Mouse (Mus musculus) hindbrain, embryonic 15.5 days (tissue): ENCODE results near the gene Olfr1423. TPM values are rescaled to one million over a fixed set of nuclear protein-coding genes. Genes with fewer than 3 reads are reported as not detected.

Experiments used
- ATAC-seq: fragments of 200-750 bp; cut with Nextera tagmentation; 2 replicates; pipeline ENCODE4 v1.8.0; 2017; ENCODE audit warnings: low read depth, moderate number of reproducible peaks, moderate TSS enrichment; ENCODE audit not compliant: low FRiP score
- H3K27ac ChIP-seq: fragments of 300-500 bp; sonication (generic); replicated peaks from 2 replicates; pipeline ENCODE4 v1.5.1; 2015; ENCODE audit warnings: mild to moderate bottlenecking, inconsistent platforms
- H3K27me3 ChIP-seq: fragments of 300-500 bp; sonication (generic); 2 replicates; pipeline ENCODE4 v1.6.1; 2015; ENCODE audit warnings: control low read depth, inconsistent platforms
- H3K36me3 ChIP-seq: fragments of 300-500 bp; sonication (generic); 2 replicates; pipeline ENCODE4 v1.6.1; 2015; ENCODE audit warnings: control low read depth, inconsistent platforms
- H3K4me1 ChIP-seq: fragments of 300-500 bp; sonication (generic); replicated peaks from 2 replicates; pipeline ENCODE4 v1.6.1; 2015; ENCODE audit warnings: control low read depth, inconsistent platforms
- H3K4me2 ChIP-seq: fragments of 300-500 bp; sonication (generic); 2 replicates; pipeline ENCODE4 v1.6.1; 2015; ENCODE audit warnings: moderate library complexity, mild to moderate bottlenecking, inconsistent platforms
- H3K4me3 ChIP-seq: fragments of 300-500 bp; sonication (generic); 2 replicates; pipeline ENCODE4 v1.5.1; 2015; ENCODE audit warnings: mild to moderate bottlenecking, inconsistent platforms
- H3K9ac ChIP-seq: fragments of 300-500 bp; sonication (generic); 2 replicates; pipeline ENCODE4 v1.6.1; 2015; ENCODE audit warnings: inconsistent platforms
- H3K9me3 ChIP-seq: fragments of 300-500 bp; sonication (generic); 2 replicates; pipeline ENCODE4 v1.6.1; 2016; ENCODE audit warnings: control low read depth, inconsistent platforms
- WGBS: fragments of 180-500 bp; shearing (Covaris S2); methylation state at CpG from one replicate; pipeline ENCODE4 v1.1.7; 2015; 5-methylcytosine and 5-hydroxymethylcytosine counted together
- polyA plus RNA-seq: library from polyadenylated mRNA; unstranded; fragments of >200 nt; fragmentation: Nextera tagmentation; extraction: Ambion mirVana; gene quantifications from 2 replicates; pipeline ENCODE4 v1.2.1, GENCODE M21; 2015

The Olfr1423 gene
- polyA plus RNA-seq, 1 experiment from 2014 or later = not detected

GRCm38 (mm10) chr19:12004216-12005008, 36.7 kb downstream of the Olfr1423 start:
- no peaks in the 10 kb centered on the region for H3K9me3 ChIP-seq
- H3K9ac ChIP-seq = peak overlapping the region; percentile 62
- no peaks in the 10 kb centered on the region for H3K27me3 ChIP-seq
- H3K27ac ChIP-seq = peak overlapping the region; percentile 90
- H3K4me1 ChIP-seq = peaks cover 22% of the 10 kb centered on the region
- H3K36me3 ChIP-seq = no peaks in the 10 kb centered on the region
- H3K4me2 ChIP-seq = peak overlapping the region; percentile 82
- 48% methylated on average over 9 of the region's 9 CpGs for WGBS
- H3K4me3 ChIP-seq = peak overlapping the region; percentile 76
- ATAC-seq = no peak

- H3K4me1 ChIP-seq = peaks cover 22% of the 10 kb centered on the region
- no peaks in the 10 kb centered on the region for H3K36me3 ChIP-seq
- no peak overlapping the region for H3K9ac ChIP-seq
- no peak overlapping the region for H3K4me3 ChIP-seq
- H3K27ac ChIP-seq = no peak overlapping the region
- no peak for ATAC-seq
- no peaks in the 10 kb centered on the region for H3K27me3 ChIP-seq
- WGBS = 96% methylated on average over 2 of the region's 2 CpGs
- no peak overlapping the region for H3K4me2 ChIP-seq
- H3K9me3 ChIP-seq = no peaks in the 10 kb centered on the region
These were observed 37.5 kb downstream of the Olfr1423 start for GRCm38 (mm10) chr19:12003568-12003967.

- ATAC-seq = no peak
- H3K36me3 ChIP-seq = no peaks in the 10 kb centered on the region
- no peak overlapping the region for H3K9ac ChIP-seq
- 52% methylated on average over 14 of the region's 14 CpGs for WGBS
- H3K4me1 ChIP-seq = peaks cover 21% of the 10 kb centered on the region
- H3K27ac ChIP-seq = no peak overlapping the region
- no peaks in the 10 kb centered on the region for H3K27me3 ChIP-seq
- no peaks in the 10 kb centered on the region for H3K9me3 ChIP-seq
- H3K4me2 ChIP-seq = peak overlapping the region; percentile 47
- H3K4me3 ChIP-seq = peak overlapping the region; percentile 26
These were observed 38.3 kb downstream of the Olfr1423 start for GRCm38 (mm10) chr19:12002791-12003190.

- ATAC-seq = peak; percentile 19; the same call in 1 of the 2 replicates
- Histone ChIP-seq H3K27ac (0 out of 2 replicates have a peak overlapping the region, but pooled peaks have one; percentile 34), H3K4me3 (peak overlapping the region; percentile 26), H3K27me3 (no peaks in the 10 kb centered on the region), H3K9me3 (no peaks in the 10 kb centered on the region), H3K9ac (no peak overlapping the region), H3K36me3 (no peaks in the 10 kb centered on the region), H3K4me1 (peaks cover 15% of the 10 kb centered on the region), H3K4me2 (peak overlapping the region; percentile 47)
- 3% methylated on average over 11 of the region's 11 CpGs for WGBS
These were observed 39.0 kb downstream of the Olfr1423 start for GRCm38 (mm10) chr19:12002125-12002524.

- no peak overlapping the region for H3K9ac ChIP-seq
- no peaks in the 10 kb centered on the region for H3K36me3 ChIP-seq
- H3K27ac ChIP-seq = no peak overlapping the region
- WGBS = 29% methylated on average over 3 of the region's 3 CpGs
- H3K27me3 ChIP-seq = no peaks in the 10 kb centered on the region
- H3K9me3 ChIP-seq = no peaks in the 10 kb centered on the region
- peaks cover 10% of the 10 kb centered on the region for H3K4me1 ChIP-seq
- no peak overlapping the region for H3K4me3 ChIP-seq
- 0 out of 2 replicates have a peak overlapping the region, but pooled peaks have one; percentile 15 for H3K4me2 ChIP-seq
- no peak for ATAC-seq
These were observed 39.4 kb downstream of the Olfr1423 start for GRCm38 (mm10) chr19:12001686-12002085.

- 79% methylated on average over 2 of the region's 2 CpGs for WGBS
- Histone ChIP-seq H3K9ac (no peak overlapping the region), H3K4me1 (no peaks in the 10 kb centered on the region), H3K36me3 (peaks cover 44% of the 10 kb centered on the region), H3K27me3 (no peaks in the 10 kb centered on the region), H3K27ac (no peak overlapping the region), H3K4me3 (no peak overlapping the region), H3K4me2 (no peak overlapping the region), H3K9me3 (no peaks in the 10 kb centered on the region)
- no peak for ATAC-seq
These were observed 45.2 kb downstream of the Olfr1423 start for GRCm38 (mm10) chr19:11995722-11996448.

- Histone ChIP-seq H3K4me2 (no peak overlapping the region), H3K27ac (no peak overlapping the region), H3K4me3 (no peak overlapping the region), H3K36me3 (peaks cover 50% of the 10 kb centered on the region), H3K9me3 (no peaks in the 10 kb centered on the region), H3K4me1 (no peaks in the 10 kb centered on the region), H3K9ac (no peak overlapping the region), H3K27me3 (no peaks in the 10 kb centered on the region)
- no peak for ATAC-seq
- 92% methylated on average over 6 of the region's 6 CpGs for WGBS
These were observed 46.2 kb downstream of the Olfr1423 start for GRCm38 (mm10) chr19:11994703-11995431.

- Histone ChIP-seq H3K9ac (no peak overlapping the region), H3K4me1 (no peaks in the 10 kb centered on the region), H3K9me3 (no peaks in the 10 kb centered on the region), H3K4me2 (no peak overlapping the region), H3K36me3 (peaks cover 71% of the 10 kb centered on the region), H3K27ac (no peak overlapping the region), H3K4me3 (no peak overlapping the region), H3K27me3 (no peaks in the 10 kb centered on the region)
- no peak for ATAC-seq
- 91% methylated on average over 10 of the region's 10 CpGs for WGBS
These were observed 48.6 kb downstream of the Olfr1423 start for GRCm38 (mm10) chr19:11992441-11993029.

- Histone ChIP-seq H3K4me1 (no peaks in the 10 kb centered on the region), H3K27me3 (no peaks in the 10 kb centered on the region)
These were observed 49.1 kb downstream of the Olfr1423 start for GRCm38 (mm10) chr19:11992034-11992433.

GRCm38 (mm10) chr19:11989334-11989733, 51.8 kb downstream of the Olfr1423 start:
- Histone ChIP-seq H3K27ac (no peak overlapping the region), H3K27me3 (no peaks in the 10 kb centered on the region), H3K4me1 (no peaks in the 10 kb centered on the region), H3K9ac (no peak overlapping the region), H3K36me3 (peaks cover 83% of the 10 kb centered on the region), H3K4me3 (no peak overlapping the region), H3K4me2 (no peak overlapping the region), H3K9me3 (no peaks in the 10 kb centered on the region)
- no peak for ATAC-seq
- 96% methylated on average over 7 of the region's 7 CpGs for WGBS

More at GRCm38 (mm10) chr19:11992034-11992433, 49.1 kb downstream of the Olfr1423 start:
- WGBS = 93% methylated on average over 9 of the region's 9 CpGs
- Histone ChIP-seq H3K36me3 (peaks cover 75% of the 10 kb centered on the region), H3K4me3 (no peak overlapping the region), H3K9ac (no peak overlapping the region), H3K9me3 (no peaks in the 10 kb centered on the region), H3K27ac (no peak overlapping the region), H3K4me2 (no peak overlapping the region)
- no peak for ATAC-seq

- 96% methylated on average over 3 of the region's 3 CpGs for WGBS
- no peak overlapping the region for H3K9ac ChIP-seq
- peaks cover 86% of the 10 kb centered on the region for H3K36me3 ChIP-seq
- H3K27ac ChIP-seq = no peak overlapping the region
- no peak for ATAC-seq
- H3K4me2 ChIP-seq = no peak overlapping the region
- no peaks in the 10 kb centered on the region for H3K27me3 ChIP-seq
- no peaks in the 10 kb centered on the region for H3K9me3 ChIP-seq
- no peak overlapping the region for H3K4me3 ChIP-seq
- H3K4me1 ChIP-seq = no peaks in the 10 kb centered on the region
These were observed 53.3 kb downstream of the Olfr1423 start for GRCm38 (mm10) chr19:11987841-11988240.
